Mouse (Mus musculus): ENCODE measurements around the gene Vmn1r55. TPM values are rescaled to one million over a fixed set of nuclear protein-coding genes. Genes with fewer than 3 reads are reported as not detected.
"Not testable (repeated sequence)": the region's sequence is repeated elsewhere in the genome, so short reads cannot be mapped to it uniquely, and the experiment has no call there.

The Vmn1r55 gene
- polyA plus RNA-seq (2015; fragmentation: Nextera tagmentation; extraction: Ambion mirVana), result not detected in 2 replicates

DNA sequence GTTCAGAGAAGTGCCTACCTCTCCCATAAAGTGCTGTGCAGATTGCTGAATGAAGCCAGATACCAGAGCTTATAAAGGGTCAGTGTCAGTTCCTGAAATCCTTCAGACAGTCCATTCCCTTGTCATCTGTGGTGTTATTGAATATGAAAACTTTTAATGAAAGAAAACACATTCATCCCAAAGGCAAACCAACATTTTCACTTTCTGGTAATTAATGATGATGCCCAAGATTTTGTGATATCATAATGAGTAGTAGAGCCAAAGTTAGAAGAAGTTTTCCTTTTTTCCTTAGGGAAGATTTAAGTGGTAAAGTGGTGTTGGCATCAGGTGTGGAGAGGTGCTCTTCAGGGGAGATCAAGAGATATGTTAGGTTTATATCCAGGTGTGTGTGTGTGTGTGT, at the start of gene Vmn1r55:
Gene Vmn1r55 (minus strand): TSS at position 101 of the 400 bp plus-strand sequence.
- not testable (repeated sequence) for H3K4me1 ChIP-seq (ENCODE audit: insufficient read depth, low read depth, low read length); H3K9me3 ChIP-seq (ENCODE audit: low read length); H3K36me3 ChIP-seq (ENCODE audit: insufficient read depth, low read length); H3K4me3 ChIP-seq (ENCODE audit: low read depth, low read length); H3K9ac ChIP-seq (replicated peaks; ENCODE audit: low read depth); H3K27me3 ChIP-seq (replicated peaks; ENCODE audit: insufficient read depth, low read length); DNase-seq (ENCODE audit: low spot score); ATAC-seq; H3K27ac ChIP-seq (ENCODE audit: low read length); H3K4me2 ChIP-seq (replicated peaks; ENCODE audit: low read depth, low read length)

DNA sequence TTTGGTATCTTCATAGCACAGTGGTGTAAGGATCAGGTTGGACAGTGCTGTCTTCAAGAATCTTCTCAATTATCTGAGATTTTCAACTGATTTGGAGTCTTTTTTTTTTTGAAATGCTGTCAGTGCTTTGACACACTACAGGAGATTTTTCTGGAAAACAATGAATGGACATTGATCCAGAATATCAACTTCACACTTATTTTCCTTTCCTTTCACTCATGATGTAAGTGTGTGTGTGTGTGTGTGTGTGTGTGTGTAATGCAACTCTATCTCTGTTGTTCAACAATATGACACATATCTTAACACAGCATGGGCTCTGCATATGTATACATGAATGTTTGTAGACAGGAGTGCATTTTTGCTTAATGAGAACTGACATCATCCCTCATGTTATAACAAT, 47.2 kb upstream of the Vmn1r55 start, which contains the start of gene Vmn1r56:
Gene Vmn1r56 (minus strand): TSS at position 101 of the 400 bp plus-strand sequence.
- H3K4me1 ChIP-seq (ENCODE audit: insufficient read depth, low read depth, low read length), result not testable (repeated sequence)

DNA sequence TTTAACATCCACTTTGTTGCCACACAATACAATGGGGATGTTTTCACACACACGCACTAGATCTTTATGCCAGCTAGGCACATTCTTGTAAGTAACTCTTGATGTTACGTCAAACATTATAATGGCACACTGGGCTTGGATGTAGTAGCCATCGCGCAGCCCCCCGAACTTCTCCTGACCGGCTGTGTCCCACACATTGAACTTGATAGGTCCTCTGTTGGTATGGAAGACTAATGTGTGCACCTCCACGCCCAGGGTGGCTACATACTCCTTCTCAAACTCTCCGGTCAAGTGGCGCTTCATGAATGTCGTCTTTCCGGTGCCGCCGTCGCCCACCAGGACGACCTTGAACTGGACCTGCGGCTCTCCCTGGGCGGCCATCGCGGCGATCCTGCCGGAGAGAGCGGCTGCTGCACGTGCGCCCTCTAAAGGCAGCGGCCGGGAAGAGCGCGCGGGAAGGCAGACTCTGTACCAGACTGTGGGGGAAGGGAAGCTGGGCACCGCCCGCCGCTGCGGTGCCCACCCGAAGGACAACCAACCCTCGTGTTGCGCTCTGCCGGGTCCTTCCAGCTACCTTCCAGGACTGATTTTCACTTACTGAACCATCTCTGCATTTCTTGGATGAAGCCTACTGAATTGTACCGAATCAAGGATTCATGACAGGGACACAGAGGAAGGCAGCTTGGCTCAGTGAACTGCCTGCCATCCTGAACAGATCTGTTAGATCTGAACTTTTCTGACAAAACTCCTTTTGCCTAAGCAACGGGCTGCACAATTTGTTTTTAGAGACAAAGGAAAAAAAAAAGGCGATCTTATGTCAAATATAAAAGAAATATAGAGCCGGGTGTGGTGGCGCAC, 23.7 kb downstream of the Vmn1r55 start, which contains the start of gene Rasl2-9:
Gene Rasl2-9 (minus strand): TSS at position 402 of the 858 bp plus-strand sequence.
- Histone ChIP-seq H3K36me3 (ENCODE audit: insufficient read depth, low read length) (no peaks in the 10 kb centered on the region), H3K27me3 (replicated peaks; ENCODE audit: insufficient read depth, low read length) (no peaks in the 10 kb centered on the region), H3K9me3 (ENCODE audit: low read length) (no peaks in the 10 kb centered on the region), H3K27ac (ENCODE audit: low read length) (no peak within 1 kb of the TSS), H3K4me2 (replicated peaks; ENCODE audit: low read depth, low read length) (peak within 1 kb of the TSS; percentile 61), H3K4me3 (ENCODE audit: low read depth, low read length) (peak within 1 kb of the TSS; percentile 32), H3K9ac (replicated peaks; ENCODE audit: low read depth) (no peak within 1 kb of the TSS), H3K4me1 (ENCODE audit: insufficient read depth, low read depth, low read length) (peaks cover 3% of the 10 kb centered on the region; the same call in 1 of the 2 replicates)
- peak; percentile 87 for ATAC-seq
- TF ChIP-seq CTCF (IDR thresholded peaks at IDR 0.05) (peak; percentile 87), EP300 (IDR thresholded peaks at IDR 0.05) (no peak)
- DNase-seq (ENCODE audit: low spot score), result peak; percentile 71
- 17% methylated on average over 42 of the region's 42 CpGs for WGBS

More for the DNA sequence above, 47.2 kb upstream of the Vmn1r55 start, which contains the start of gene Vmn1r56:
- H3K4me3 ChIP-seq (ENCODE audit: low read depth, low read length); H3K4me2 ChIP-seq (replicated peaks; ENCODE audit: low read depth, low read length); H3K36me3 ChIP-seq (ENCODE audit: insufficient read depth, low read length); H3K27ac ChIP-seq (ENCODE audit: low read length); DNase-seq (ENCODE audit: low spot score); ATAC-seq; H3K9ac ChIP-seq (replicated peaks; ENCODE audit: low read depth); H3K27me3 ChIP-seq (replicated peaks; ENCODE audit: insufficient read depth, low read length); H3K9me3 ChIP-seq (ENCODE audit: low read length): not testable (repeated sequence)

DNA sequence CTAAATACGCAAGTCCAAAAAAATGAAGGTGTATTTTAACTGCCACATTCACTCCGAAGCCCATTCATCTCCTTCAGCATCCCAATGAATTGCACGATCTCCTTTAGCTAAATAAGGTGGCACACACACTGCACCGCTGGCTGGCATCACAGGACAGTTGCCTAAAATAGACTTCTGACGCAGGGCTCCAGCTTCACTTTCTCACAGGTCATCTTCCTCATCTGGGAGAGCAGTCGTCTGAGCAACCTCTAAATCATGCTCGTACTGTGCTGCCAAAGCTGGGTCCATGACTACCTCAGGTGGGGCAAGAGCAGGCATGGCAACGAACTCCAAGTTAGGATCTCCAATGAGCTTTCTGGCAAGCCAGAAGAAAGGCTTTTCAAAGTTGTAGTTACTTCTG, 24.4 kb downstream of the Vmn1r55 start:
- Histone ChIP-seq H3K27ac (ENCODE audit: low read length) (no peak overlapping the region), H3K36me3 (ENCODE audit: insufficient read depth, low read length) (no peaks in the 10 kb centered on the region), H3K9me3 (ENCODE audit: low read length) (no peaks in the 10 kb centered on the region), H3K4me2 (replicated peaks; ENCODE audit: low read depth, low read length) (no peak overlapping the region), H3K9ac (replicated peaks; ENCODE audit: low read depth) (no peak overlapping the region), H3K27me3 (replicated peaks; ENCODE audit: insufficient read depth, low read length) (no peaks in the 10 kb centered on the region), H3K4me3 (ENCODE audit: low read depth, low read length) (no peak overlapping the region), H3K4me1 (ENCODE audit: insufficient read depth, low read depth, low read length) (peaks cover 3% of the 10 kb centered on the region; the same call in 1 of the 2 replicates)
- DNase-seq (ENCODE audit: low spot score) (no peak), ATAC-seq (no peak)
- TF ChIP-seq CTCF (IDR thresholded peaks at IDR 0.05) (no peak), EP300 (IDR thresholded peaks at IDR 0.05) (no peak)
- 83% methylated on average over 8 of the region's 8 CpGs for WGBS

DNA sequence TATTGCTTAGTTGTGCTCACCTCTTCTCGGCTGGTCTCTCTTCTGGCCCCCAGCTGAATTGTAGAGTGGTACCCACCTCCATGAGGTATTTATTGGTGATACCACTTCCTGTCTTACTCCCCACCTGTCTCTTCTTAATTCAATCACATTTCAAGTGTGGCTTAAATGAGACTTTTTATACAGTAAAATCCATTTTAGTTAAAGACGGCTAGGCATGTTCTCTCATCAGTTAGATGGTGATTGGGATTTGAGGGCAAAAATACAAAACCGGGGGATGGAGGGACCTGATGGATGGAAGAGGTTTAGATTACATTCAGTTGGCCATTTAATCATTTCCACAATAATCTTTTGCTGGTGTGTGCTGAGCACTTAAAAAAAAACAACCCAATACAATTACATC, 32.6 kb downstream of the Vmn1r55 start, which contains the start of gene Rfpl4:
Gene Rfpl4 (minus strand): TSS at position 101 of the 400 bp plus-strand sequence.
- Histone ChIP-seq H3K27ac (ENCODE audit: low read length) (no peak within 1 kb of the TSS), H3K27me3 (replicated peaks; ENCODE audit: insufficient read depth, low read length) (no peaks in the 10 kb centered on the region), H3K4me1 (ENCODE audit: insufficient read depth, low read depth, low read length) (no peaks in the 10 kb centered on the region; the same call in 1 of the 2 replicates), H3K9ac (replicated peaks; ENCODE audit: low read depth) (no peak within 1 kb of the TSS), H3K9me3 (ENCODE audit: low read length) (no peaks in the 10 kb centered on the region), H3K36me3 (ENCODE audit: insufficient read depth, low read length) (no peaks in the 10 kb centered on the region), H3K4me3 (ENCODE audit: low read depth, low read length) (no peak within 1 kb of the TSS), H3K4me2 (replicated peaks; ENCODE audit: low read depth, low read length) (no peak within 1 kb of the TSS)
- ATAC-seq (no peak), DNase-seq (ENCODE audit: low spot score) (no peak)
- TF ChIP-seq EP300 (IDR thresholded peaks at IDR 0.05), result no peak
- no peak for TF ChIP-seq CTCF (IDR thresholded peaks at IDR 0.05)
- WGBS, result 79% methylated on average over 3 of the region's 3 CpGs

DNA sequence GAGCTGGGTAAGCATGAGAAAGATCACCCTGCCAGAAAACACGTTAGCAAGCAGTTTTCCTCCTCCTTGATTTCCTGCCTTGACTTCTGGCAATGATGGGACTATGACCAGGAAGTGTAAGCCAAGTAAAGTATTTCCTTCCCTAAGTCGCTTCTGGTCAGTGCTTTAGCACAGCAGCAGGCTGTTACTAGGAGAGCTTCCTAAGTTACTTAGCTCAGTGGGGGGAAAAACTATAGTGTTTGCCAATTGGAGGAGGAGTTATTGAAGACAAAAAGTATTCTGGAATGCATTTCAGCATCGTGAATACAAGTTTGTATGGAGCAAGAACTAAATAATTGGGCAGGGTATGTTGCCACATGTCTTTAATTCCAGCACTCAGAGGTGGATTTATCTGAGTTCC, 36.8 kb downstream of the Vmn1r55 start:
- H3K27me3 ChIP-seq (replicated peaks; ENCODE audit: insufficient read depth, low read length), result no peaks in the 10 kb centered on the region
- ATAC-seq (peak; percentile 68), DNase-seq (ENCODE audit: low spot score) (peak; percentile 75)
- TF ChIP-seq EP300 (IDR thresholded peaks at IDR 0.05) (no peak), CTCF (IDR thresholded peaks at IDR 0.05) (no peak)
- no peaks in the 10 kb centered on the region for H3K36me3 ChIP-seq (ENCODE audit: insufficient read depth, low read length)
- H3K4me3 ChIP-seq (ENCODE audit: low read depth, low read length), result no peak overlapping the region
- no peak overlapping the region for H3K27ac ChIP-seq (ENCODE audit: low read length)
- H3K9ac ChIP-seq (replicated peaks; ENCODE audit: low read depth), result no peak overlapping the region
- 22% methylated on average over 3 of the region's 3 CpGs for WGBS
- H3K4me1 ChIP-seq (ENCODE audit: insufficient read depth, low read depth, low read length), result no peaks in the 10 kb centered on the region; the same call in 1 of the 2 replicates
- H3K4me2 ChIP-seq (replicated peaks; ENCODE audit: low read depth, low read length), result no peak overlapping the region
- H3K9me3 ChIP-seq (ENCODE audit: low read length), result no peaks in the 10 kb centered on the region
